Mouse (Mus musculus) stomach, embryonic 16.5 days (tissue): ENCODE data around the gene Hoxb8. TPM values are rescaled to one million over a fixed set of nuclear protein-coding genes. Genes with fewer than 3 reads are reported as not detected.

ENCODE experiments used
- ATAC-seq: fragments of 200-750 bp; cut with Nextera tagmentation; 2 replicates; pipeline ENCODE4 v1.8.0; 2017; ENCODE audit warnings: moderate number of reproducible peaks, moderate TSS enrichment; ENCODE audit not compliant: insufficient read depth, low FRiP score
- H3K27ac ChIP-seq: fragments of 300-500 bp; sonication (generic); 2 replicates; pipeline ENCODE4 v1.5.1; 2014; ENCODE audit warnings: low read length
- H3K27me3 ChIP-seq: fragments of 300-500 bp; sonication (generic); 2 replicates; pipeline ENCODE4 v1.6.1; 2014; ENCODE audit warnings: low read length, control low read depth, mixed read lengths; ENCODE audit not compliant: control insufficient read depth, insufficient read depth
- H3K36me3 ChIP-seq: fragments of 300-500 bp; sonication (generic); 2 replicates; pipeline ENCODE4 v1.6.1; 2014; ENCODE audit warnings: low read length; ENCODE audit not compliant: control insufficient read depth, insufficient read depth
- H3K4me1 ChIP-seq: fragments of 300-500 bp; sonication (generic); 2 replicates; pipeline ENCODE4 v1.6.1; 2014; ENCODE audit warnings: low read length, control low read depth, mixed read lengths; ENCODE audit not compliant: control insufficient read depth, insufficient read depth
- H3K4me2 ChIP-seq: fragments of 300-500 bp; sonication (generic); 2 replicates; pipeline ENCODE4 v1.6.1; 2014; ENCODE audit warnings: low read depth, low read length, mixed read lengths
- H3K4me3 ChIP-seq: fragments of 300-500 bp; sonication (generic); replicated peaks from 2 replicates; pipeline ENCODE4 v1.5.1; 2014; ENCODE audit warnings: mild to moderate bottlenecking, low read length
- H3K9ac ChIP-seq: fragments of 300-500 bp; sonication (generic); 2 replicates; pipeline ENCODE4 v1.6.1; 2014; ENCODE audit warnings: low read length
- H3K9me3 ChIP-seq: fragments of 300-500 bp; sonication (generic); replicated peaks from 2 replicates; pipeline ENCODE4 v1.6.1; 2016; ENCODE audit warnings: low read length, control low read depth; ENCODE audit not compliant: control insufficient read depth
- WGBS: fragments of 180-500 bp; shearing (Covaris S2); extraction: QIAGEN DNeasy Blood & Tissue Kit; methylation state at CpG from one replicate; pipeline ENCODE4 v1.1.7; 2014; 5-methylcytosine and 5-hydroxymethylcytosine counted together
- polyA plus RNA-seq: library from polyadenylated mRNA; unstranded; fragments of >200 nt; fragmentation: Nextera tagmentation; extraction: Ambion mirVana; gene quantifications from 2 replicates; pipeline ENCODE4 v1.2.1, GENCODE M21; 2015

Hoxb8 gene
- polyA plus RNA-seq, 1 experiment from 2014 or later = 0.44 TPM

GRCm38 (mm10) chr11:96274428-96274827 is 7.3 kb upstream of the Hoxb8 start:
- no peak overlapping the region for H3K9ac ChIP-seq
- 11% methylated on average over 10 of the region's 10 CpGs for WGBS

GRCm38 (mm10) chr11:96275896-96276295 is 5.8 kb upstream of the Hoxb8 start:
- 15% methylated on average over 4 of the region's 4 CpGs for WGBS
- Histone ChIP-seq H3K4me2 (no peak overlapping the region), H3K27me3 (peaks cover 90% of the 10 kb centered on the region)

More at GRCm38 (mm10) chr11:96274428-96274827, 7.3 kb upstream of the Hoxb8 start:
- no peak for ATAC-seq
- Histone ChIP-seq H3K4me1 (peaks cover 14% of the 10 kb centered on the region), H3K27ac (no peak overlapping the region), H3K4me3 (no peak overlapping the region), H3K36me3 (no peaks in the 10 kb centered on the region), H3K27me3 (peaks cover 96% of the 10 kb centered on the region), H3K4me2 (no peak overlapping the region), H3K9me3 (no peaks in the 10 kb centered on the region)

GRCm38 (mm10) chr11:96277151-96278044 is 4.3 kb upstream of the Hoxb8 start:
- Histone ChIP-seq H3K4me1 (0 out of 2 replicates have a peak, but pooled peaks cover 2% of the 10 kb centered on the region), H3K27ac (no peak overlapping the region), H3K9ac (no peak overlapping the region), H3K27me3 (peaks cover 86% of the 10 kb centered on the region), H3K9me3 (no peaks in the 10 kb centered on the region), H3K4me2 (peak overlapping the region; percentile 25; the same call in 1 of the 2 replicates), H3K4me3 (no peak overlapping the region), H3K36me3 (no peaks in the 10 kb centered on the region)
- WGBS = 4% methylated on average over 35 of the region's 35 CpGs
- no peak for ATAC-seq

More at GRCm38 (mm10) chr11:96275896-96276295, 5.8 kb upstream of the Hoxb8 start:
- Histone ChIP-seq H3K27ac (no peak overlapping the region), H3K9ac (no peak overlapping the region), H3K36me3 (no peaks in the 10 kb centered on the region), H3K4me1 (peaks cover 14% of the 10 kb centered on the region), H3K9me3 (no peaks in the 10 kb centered on the region), H3K4me3 (no peak overlapping the region)
- ATAC-seq = no peak

GRCm38 (mm10) chr11:96278324-96278723 is 3.4 kb upstream of the Hoxb8 start:
- no peak overlapping the region for H3K4me3 ChIP-seq
- H3K9me3 ChIP-seq = no peaks in the 10 kb centered on the region
- H3K27ac ChIP-seq = no peak overlapping the region
- H3K4me2 ChIP-seq = no peak overlapping the region
- H3K27me3 ChIP-seq = peaks cover 82% of the 10 kb centered on the region
- WGBS = 21% methylated on average over 14 of the region's 14 CpGs
- no peaks in the 10 kb centered on the region for H3K4me1 ChIP-seq
- H3K9ac ChIP-seq = no peak overlapping the region
- no peak for ATAC-seq
- no peaks in the 10 kb centered on the region for H3K36me3 ChIP-seq

- Histone ChIP-seq H3K9ac (no peak overlapping the region), H3K4me3 (no peak overlapping the region), H3K36me3 (no peaks in the 10 kb centered on the region), H3K4me1 (no peaks in the 10 kb centered on the region), H3K9me3 (no peaks in the 10 kb centered on the region), H3K27ac (no peak overlapping the region), H3K27me3 (peaks cover 81% of the 10 kb centered on the region), H3K4me2 (no peak overlapping the region)
- WGBS = under 1% methylated on average over 9 of the region's 9 CpGs
- ATAC-seq = peak; percentile 77; the same call in 1 of the 2 replicates
These were observed 2.9 kb upstream of the Hoxb8 start for GRCm38 (mm10) chr11:96278773-96279172.

GRCm38 (mm10) chr11:96279421-96280233 is 2.1 kb upstream of the Hoxb8 start:
- no peak overlapping the region for H3K9ac ChIP-seq
- ATAC-seq = no peak
- H3K36me3 ChIP-seq = no peaks in the 10 kb centered on the region
- WGBS = 7% methylated on average over 31 of the region's 31 CpGs
- H3K27me3 ChIP-seq = peaks cover 74% of the 10 kb centered on the region
- H3K4me1 ChIP-seq = no peaks in the 10 kb centered on the region
- H3K4me3 ChIP-seq = 0 out of 2 replicates have a peak overlapping the region, but pooled peaks have one; percentile 10
- no peaks in the 10 kb centered on the region for H3K9me3 ChIP-seq
- no peak overlapping the region for H3K27ac ChIP-seq
- peak overlapping the region; percentile 23 for H3K4me2 ChIP-seq

- ATAC-seq = no peak
These were observed 1.0 kb upstream of the Hoxb8 start for GRCm38 (mm10) chr11:96280399-96281378.

GRCm38 (mm10) chr11:96281396-96281795 is 309 bp upstream of the Hoxb8 start:
- Histone ChIP-seq H3K36me3 (no peaks in the 10 kb centered on the region), H3K9me3 (no peaks in the 10 kb centered on the region), H3K4me1 (no peaks in the 10 kb centered on the region), H3K4me2 (no peak overlapping the region), H3K4me3 (no peak overlapping the region), H3K9ac (no peak overlapping the region), H3K27ac (no peak overlapping the region), H3K27me3 (peaks cover 63% of the 10 kb centered on the region)
- 20% methylated on average over 18 of the region's 18 CpGs for WGBS
- no peak for ATAC-seq

More at GRCm38 (mm10) chr11:96280399-96281378, 1.0 kb upstream of the Hoxb8 start:
- Histone ChIP-seq H3K36me3 (no peaks in the 10 kb centered on the region), H3K27me3 (peaks cover 70% of the 10 kb centered on the region), H3K4me1 (no peaks in the 10 kb centered on the region), H3K9me3 (no peaks in the 10 kb centered on the region), H3K27ac (no peak overlapping the region), H3K4me2 (no peak overlapping the region), H3K4me3 (no peak overlapping the region), H3K9ac (no peak overlapping the region)
- 29% methylated on average over 8 of the region's 8 CpGs for WGBS
